Mouse (Mus musculus) embryo, embryonic 11.5 days (tissue): ENCODE results near the gene Mroh8.
"Not testable (repeated sequence)": the region's sequence is repeated elsewhere in the genome, so short reads cannot be mapped to it uniquely, and the experiment has no call there.

Experiments
- DNase-seq: peaks from one replicate; pipeline ENCODE4 v3.0.0-alpha.2; 2012; ENCODE audit warnings: low read depth, low spot score

Gene Mroh8

DNA sequence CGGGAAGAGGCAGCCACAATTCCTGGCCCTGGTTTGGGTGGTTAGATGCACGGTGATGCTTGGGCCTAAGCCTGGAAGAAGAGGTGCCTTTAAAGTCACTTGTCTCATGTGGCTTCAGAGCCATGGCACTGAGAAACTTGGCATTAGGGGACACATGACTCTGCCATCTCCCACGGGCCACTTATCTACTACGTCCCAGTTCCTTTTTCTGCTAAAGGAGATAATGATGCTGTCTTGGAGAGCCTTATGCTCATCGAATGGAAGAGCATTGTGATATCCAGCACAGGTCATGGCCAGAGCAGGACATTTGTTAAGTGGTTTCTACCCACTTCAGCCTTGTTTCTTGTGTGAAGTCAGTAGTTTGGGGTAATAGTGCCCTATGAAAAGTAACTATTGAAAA lies 9.6 kb upstream of the Mroh8 start:
- DNase-seq = no peak

DNA sequence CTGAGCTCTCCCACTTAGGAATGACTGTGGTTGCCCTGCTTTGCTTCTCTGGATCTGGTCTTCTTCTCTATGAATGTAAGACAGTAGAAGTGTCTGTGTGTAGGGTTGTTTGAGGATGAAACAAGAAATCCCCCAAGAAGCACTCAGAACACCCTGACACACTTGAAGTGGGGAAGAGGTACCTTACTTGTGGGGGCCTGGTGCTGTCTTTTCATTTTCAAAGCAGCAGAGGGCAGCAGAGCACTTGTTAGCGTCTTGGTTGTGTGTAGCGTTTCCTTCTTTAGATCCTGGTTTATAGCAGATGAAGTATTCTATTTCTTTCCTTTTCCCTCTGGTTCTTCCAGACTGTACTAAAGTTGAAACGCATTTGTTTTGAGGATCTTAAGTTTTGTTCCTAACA lies 8.2 kb upstream of the Mroh8 start:
- DNase-seq = peak; percentile 47

DNA sequence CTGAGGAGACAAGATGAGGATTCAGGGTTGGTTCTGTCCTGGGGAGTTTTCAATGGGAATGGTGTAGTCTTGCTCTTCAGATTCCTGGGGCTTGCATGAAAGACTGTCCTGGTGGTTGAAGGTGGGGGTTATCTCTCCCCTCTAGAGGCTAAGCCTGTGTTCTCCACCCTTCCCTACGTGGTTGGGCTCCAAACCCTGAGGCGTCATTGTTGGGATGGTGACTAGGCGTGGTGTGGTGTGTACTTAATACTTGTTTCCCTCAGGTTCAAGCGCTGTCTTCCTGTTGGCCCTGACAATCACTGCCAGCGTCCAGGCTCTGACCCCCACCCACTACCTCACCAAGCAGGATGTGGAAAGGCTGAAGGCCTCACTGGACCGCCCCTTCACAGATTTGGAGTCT lies 4.0 kb upstream of the Mroh8 start:
- no peak for DNase-seq

DNA sequence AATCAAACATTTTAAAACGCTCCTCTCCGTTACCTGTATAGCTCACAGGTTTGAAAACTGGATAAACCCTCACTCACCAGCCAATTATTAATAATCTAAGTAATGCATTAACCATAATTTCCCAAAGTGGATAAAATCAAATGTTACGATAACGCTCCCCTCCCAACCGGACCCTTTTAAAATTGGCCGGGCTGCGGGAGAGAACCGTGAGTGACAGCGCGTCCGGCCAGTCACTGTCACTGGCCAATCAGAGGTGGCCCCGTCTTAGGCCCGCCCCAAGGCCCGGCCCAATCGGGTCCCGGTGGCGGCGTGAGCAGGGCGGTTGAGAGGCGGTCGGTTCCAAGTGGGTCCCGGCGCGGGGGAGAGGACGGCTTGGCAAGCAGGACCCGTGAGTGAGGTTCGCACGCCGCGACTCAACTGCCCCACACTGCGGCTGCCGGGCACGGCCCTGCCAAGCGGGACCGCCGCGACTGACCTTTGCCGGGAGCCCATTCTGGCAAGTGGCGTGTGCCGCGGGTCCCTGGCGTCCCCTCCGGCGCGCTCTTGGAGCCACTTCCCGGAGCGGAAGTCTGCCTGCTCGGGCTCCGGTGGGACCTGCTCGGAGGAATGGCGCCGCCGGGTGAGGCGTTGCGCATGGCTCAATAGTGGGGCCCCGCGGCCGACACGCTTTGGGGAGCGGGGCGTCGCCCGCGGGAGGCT lies 483 bp downstream of the Mroh8 start, which contains the start of gene Rpn2:
TSS of gene Rpn2 (plus strand) at position 301 of the 699 bp plus-strand sequence.
- peak; percentile 89 for DNase-seq

DNA sequence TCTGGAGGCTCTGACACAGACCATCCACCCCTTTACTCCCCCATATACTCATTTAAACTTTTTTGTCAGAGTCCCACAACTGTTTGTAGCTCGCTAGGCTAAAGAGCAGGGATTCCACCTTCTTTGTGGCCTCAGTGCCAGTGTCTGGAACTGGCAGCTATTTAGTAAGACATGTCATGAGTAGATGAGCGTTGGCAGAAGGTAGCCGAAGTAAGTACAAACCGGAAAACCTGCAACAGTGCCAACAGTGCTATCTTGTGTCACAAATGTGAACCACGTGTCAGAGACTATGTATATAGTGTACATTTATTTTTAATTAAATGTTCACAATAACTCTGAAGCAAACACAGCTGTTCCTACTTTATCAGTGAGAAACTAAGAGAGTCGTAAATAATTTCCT lies 15.5 kb downstream of the Mroh8 start:
- DNase-seq = no peak

DNA sequence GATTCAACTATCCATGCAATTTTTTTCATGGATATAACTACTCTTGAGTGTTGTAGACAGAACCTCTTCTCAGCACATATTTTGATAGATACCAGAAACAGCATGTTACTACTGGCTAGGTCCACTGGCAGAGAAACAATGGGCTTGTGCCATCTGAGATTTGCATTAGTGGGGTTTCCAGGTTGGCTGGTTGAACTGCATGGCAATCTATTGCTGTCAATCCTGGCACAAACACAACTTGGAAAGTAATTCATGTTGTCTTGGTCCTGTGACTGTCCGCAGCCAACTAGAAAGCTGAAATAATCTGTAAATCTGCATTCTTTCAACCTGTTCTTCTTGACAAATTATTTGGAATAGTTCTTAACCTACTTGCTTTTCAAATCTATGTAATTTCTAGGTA lies 16.2 kb downstream of the Mroh8 start:
- DNase-seq = no peak

DNA sequence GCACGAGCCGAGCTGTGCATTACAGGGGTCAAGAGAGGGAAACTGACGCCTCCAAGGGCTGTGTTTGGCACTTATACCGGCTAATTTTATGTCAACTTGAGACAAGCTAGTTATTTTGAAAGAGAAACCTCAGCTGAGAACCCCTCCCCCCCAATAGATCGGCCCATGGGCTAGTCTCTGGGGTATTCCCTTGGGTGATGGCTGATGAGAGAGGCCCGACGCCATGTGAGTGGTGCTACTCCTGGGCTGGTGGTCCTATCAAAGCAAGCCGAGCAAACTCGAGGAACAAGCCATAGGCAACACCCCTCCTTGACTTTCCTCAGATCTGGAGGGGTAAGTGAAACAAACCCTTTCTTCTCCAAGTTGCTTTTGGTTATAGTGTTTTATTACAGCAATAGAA lies 16.8 kb downstream of the Mroh8 start:
- no peak for DNase-seq

DNA sequence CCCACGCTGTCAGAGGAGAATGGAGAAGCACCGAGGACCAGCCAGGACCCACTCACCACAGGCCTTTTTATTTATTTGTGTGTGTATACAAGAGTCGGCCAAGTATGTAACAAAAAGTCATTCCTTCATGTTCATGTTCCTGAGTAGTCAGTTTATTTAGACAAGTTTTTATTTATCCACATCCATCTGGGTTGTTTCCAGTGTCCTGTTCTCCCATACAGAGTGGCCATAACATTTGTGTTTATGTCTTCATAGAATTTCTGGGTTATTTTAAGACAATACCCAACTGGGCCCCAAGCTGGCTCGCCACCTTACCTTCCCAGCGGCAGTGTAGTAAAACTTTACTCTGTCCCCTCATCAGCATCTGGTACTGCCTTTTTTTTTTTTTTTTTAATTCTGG lies 17.4 kb downstream of the Mroh8 start:
- DNase-seq = no peak

DNA sequence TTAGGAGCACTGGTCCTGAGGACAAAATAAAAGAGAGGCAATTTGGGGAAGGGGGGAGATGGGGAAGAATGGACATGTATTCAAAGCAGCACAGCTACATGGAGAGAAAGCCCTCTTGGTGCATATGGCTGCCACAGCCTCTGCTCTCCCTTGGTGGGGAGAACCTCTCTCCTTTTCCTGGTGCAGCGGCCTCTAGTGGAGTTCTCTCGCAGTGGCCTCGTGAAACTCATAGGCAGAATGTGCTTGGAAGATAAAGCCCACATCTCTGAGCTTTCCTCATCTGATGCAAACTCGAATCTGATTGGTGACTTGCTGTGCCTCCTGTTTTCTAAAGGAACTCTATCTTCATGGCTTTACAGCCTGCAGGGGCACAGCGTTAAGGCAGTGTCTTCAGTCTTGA lies 19.6 kb downstream of the Mroh8 start:
- peak; percentile 26 for DNase-seq

DNA sequence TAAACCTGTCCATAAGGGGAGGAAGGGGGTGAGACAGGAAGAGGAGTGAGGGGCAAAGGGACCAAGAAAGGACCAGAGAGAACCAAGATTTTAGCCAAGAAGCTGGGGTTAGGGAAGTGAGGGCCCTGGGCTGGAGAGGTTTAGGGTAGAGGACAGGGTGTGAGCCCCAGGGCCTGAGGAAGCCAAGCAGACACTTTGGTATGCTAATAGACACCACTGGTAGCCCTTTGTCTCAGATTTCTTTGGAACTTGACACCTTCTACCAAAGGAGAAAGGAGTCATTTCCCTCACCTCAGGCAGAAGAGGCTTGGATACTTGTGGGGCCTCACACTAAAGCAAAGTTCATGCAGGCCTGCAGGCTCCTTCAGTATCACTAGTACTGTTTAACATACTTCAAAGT lies 31.2 kb downstream of the Mroh8 start:
- DNase-seq = no peak

DNA sequence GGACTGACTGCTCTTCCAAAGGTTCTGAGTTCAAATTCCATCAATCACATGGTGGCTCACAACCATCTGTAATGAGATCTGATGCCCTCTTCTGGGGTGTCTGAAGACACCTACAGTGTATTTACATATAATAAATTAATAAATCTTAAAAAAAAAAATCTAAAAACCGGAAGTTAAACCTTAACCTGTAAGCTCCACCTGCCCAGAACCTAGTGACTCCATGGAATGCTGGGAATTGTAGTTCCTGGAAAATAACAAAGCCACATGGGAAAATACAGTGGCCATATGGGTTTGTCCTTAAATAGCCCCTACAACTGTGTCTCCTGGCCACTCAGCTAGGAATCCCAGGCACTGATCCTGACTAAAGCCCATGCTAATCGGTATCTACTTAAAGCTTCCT lies 33.7 kb downstream of the Mroh8 start:
- DNase-seq = no peak

DNA sequence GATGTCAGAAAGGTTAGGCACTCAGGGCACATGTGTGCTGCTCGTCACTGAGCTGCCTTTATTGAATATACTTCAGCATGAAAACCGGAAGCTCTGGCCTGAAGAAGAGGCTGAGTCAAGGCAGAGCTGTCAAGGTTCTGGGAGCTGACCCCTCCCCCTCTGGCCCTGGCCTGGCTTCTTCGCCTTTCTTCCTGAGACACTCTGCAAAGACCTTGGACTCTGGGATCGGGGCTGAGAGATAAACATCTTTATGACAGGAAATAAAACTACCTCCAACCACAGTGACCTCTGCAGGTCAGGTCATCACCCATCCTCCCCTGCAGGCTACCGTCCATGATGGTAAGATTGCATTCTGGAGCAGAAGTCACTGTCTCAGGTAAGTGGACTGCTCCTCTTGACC lies 34.3 kb downstream of the Mroh8 start:
- DNase-seq = no peak

DNA sequence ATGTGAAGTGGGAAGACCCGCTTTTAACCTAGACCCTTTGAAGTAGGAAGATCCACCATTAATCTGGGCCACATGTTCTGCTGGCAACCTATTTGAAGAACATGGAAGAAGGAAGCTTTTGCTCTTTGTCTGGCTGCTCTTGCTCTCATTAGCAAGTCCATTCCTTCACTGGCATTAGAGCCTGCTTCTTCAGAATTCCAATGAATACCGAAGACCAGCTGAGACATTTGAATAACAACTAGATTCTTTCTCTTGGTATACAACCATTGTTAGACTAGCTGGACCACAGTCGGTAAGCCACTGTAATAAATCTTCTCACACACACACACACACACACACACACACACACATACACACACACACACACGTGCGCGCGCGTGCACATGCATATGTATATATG lies 43.4 kb downstream of the Mroh8 start:
- DNase-seq = no peak

DNA sequence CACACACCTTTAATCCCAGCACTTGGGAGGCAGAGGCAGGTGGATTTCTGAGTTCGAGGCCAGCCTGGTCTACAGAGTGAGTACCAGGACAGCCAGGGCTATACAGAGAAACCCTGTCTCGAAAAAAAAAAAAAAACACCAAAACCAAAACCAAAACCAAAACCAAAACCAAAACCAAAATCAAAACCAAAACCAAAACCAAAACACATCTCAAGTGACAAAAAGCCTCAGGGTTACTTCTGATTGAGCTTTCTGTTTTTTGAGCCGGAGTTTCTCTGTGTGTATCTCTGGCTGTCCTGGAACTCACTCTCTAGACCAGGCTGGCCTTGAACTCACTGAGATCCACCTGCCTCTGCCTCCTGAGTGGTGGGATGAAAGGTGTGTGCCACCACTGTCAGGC lies 57.4 kb downstream of the Mroh8 start:
- not testable (repeated sequence) for DNase-seq

DNA sequence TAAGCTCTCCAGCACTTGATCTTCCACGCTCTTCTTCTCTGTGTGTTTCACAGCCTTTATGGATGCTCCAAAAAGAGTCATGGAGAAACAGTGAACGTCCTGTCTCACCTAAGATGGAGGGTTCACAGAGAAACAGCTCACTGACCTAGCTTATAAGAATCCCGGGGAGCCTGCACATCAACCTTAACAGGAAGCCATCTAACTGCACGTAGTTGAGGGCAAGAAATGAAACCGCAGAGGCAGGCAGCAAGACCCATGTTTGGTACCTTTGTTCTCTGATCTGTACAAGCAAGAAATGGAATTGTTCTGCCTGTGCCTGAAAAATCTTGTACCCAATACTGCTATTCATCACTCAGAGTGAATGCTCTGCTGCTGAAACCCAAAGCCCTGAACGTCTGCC lies 59.2 kb downstream of the Mroh8 start:
- no peak for DNase-seq

DNA sequence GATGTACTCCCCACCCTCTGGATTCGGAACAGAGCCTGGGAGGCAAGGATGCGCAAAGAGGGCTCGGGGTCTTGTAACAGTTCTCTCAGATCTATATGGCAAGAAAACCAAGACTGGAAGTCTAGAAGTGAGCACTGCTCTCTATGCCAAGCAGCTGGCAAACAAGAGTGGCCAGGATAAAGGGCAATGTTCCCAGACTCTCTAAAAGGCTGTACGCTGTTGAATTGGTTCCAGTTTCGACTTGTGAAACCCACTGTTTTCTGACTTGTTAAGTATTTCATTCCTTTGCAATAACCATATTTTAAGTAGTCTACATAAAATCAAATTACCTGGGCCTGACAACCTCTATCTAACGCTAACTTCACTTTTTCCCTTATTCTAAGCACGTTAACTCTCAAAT lies 67.6 kb downstream of the Mroh8 start:
- no peak for DNase-seq

DNA sequence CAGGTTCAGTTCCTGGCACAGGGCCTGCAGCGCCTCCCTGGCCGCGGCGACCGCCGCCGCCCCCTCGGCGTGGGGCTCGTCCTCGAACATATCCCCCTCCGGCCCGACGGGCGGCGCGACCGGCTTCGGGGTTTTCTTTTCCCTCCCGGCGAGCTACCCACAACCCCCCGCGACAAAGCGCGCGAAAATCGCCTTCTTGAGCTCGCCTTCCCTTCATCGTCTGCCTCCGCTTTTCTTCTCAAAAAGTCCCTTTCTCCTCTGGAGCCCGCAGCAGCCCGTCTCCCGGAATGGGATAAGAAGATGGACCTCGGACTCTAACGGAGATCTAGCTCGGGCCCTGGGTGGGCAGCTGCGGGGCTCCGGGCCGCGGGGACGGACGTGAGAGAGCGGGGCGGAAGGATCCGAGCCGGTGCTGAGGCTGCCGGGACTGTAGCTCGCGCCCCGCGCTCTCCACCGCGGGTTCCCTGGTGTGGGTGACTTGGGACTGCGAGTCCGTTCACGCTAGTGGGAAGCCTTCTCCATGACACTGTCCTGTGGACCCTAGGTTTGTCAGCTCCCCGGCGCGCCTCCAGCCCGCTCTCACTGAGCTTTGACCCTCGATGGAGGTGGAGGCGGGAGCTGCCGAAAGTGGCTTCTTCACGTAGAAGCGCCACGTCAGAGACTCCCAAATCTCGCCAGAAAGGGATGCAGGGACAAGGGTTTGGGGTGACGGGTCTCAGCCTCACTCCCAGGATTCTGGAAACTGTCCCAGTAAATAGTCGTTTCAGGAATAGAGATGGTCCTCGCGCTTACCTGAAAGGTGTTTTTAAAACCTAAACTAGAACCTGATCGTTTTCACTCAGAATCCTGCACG lies 74.8 kb downstream of the Mroh8 start, which contains the start of gene Rbl1:
TSS of gene Rbl1 (minus strand) at position 169 of the 853 bp plus-strand sequence.
- peak; percentile 91 for DNase-seq

DNA sequence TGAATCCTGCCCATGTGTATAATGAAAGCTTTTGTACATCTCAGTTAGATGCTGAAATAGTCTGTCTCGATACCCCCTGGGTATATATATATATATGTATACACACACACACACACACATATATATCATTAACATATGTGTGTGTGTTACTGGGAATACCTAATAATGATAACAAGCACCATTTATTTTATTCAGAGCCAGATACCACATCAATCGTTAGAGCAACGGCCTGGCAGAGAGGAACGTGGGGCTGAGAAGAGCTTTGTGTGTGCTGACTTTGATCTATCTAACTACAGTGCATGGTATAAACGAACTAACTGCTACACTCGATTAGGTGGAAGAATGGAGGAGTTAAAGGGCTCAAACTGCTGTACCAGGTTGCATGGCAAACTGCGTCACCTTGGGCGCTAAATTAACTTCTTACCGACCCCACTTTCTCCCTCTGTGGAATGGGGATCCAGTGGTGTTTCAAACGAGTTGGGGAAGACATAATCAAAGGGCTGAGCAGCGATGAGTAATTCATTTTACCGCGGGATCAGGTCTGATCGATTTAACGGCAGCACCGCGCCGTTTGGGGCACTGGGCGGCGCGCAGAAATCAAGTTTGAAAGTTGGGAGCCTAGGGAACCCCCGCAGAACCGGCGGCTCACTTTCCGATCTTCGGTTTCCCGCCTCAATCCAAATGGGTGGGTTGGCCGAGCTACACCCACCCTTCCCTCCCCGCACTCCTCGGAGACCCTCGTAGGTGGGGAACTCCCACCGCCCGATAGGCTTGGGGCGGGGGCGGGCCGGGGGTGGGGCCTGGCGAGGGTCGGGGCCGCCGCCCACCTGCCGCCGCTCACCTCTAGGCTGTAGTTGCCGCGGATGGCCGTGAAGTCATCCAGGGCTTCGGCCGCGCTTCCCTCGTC lies 75.6 kb downstream of the Mroh8 start:
- DNase-seq = peak; percentile 59

DNA sequence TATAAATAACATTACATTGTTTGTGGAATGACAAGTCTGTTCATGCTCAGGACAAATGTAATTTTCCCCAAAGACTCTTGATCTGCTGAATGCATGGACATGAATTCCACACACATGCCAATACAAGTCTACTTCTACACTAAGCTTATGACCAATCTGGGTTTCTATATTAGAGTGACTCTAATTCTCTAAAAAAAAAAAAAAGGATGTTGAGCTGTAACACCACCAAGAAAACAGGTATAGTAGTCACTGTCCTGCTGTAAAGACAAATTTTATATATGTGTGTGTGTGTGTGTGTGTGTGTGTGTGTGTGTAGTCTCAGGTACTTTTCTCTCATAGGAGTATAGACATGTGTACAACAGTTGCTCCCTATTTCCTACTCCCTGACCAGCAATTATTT lies 76.3 kb downstream of the Mroh8 start:
- DNase-seq = no peak

DNA sequence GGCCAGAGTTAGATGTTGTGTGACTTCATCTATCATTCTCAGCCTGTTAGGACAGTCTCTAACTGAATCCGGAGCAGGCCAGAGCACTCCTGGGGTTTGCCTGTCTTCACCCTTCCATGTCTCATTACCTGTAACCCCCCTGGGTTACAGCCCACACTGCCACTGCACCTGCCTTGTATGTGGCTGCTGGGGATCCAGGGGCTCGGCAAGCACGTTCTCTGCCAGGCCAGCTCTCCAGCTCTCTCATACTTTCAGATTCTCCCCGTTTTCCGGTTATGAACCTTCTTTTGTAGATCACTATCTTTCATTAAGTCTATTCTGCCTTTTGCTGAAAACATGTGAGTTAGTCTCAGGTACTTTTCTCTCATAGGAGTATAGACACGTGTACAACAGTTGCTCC lies 77.0 kb downstream of the Mroh8 start:
- DNase-seq = no peak

DNA sequence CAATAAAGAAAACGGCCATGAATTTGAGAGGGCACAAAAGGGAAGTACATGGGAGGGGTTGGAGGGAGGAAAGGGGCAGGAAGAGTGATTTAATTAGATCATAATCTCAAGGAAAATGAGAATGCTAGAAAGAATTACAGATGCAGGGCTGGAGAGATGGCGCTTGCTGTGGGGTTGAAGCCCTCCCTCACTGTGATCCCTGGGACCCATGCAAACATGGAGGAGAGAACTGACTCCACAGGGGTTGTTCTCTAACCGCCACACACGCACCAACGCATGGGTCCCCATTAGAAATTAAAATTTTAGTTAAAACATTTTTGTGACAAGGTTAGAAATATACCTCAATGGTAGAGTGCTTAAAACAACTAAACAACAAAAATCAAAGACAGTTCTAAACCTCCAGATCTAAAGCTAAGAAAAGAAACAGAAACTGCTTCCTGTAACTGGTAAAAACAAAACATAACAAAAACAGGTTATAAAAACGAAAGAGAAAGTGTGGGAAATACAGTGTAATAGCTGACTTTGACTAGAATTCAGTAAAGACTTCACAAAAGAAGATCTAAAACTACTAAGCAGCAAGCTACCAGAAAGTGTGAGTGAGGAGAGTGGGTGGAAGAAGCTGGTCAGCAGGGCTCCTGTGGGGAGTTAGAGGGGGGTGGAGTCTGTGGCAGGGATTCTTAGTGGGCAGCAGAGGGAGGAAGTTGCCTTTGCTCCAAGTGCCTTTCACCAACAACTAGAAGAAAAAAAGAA lies 78.1 kb downstream of the Mroh8 start:
- no peak for DNase-seq
